Mouse (Mus musculus) thymus, adult 18-20 months (tissue): ENCODE results near the gene Olfr1513.
"Not testable (repeated sequence)": the region's sequence is repeated elsewhere in the genome, so short reads cannot be mapped to it uniquely, and the experiment has no call there.

Experiments
- DNase-seq, 2 experiments: peaks; one replicate each; pipeline ENCODE4 v3.0.0; 2022; ENCODE audit warnings: mixed read lengths in 2 of 2

Gene Olfr1513

GRCm38 (mm10) chr14:52310343-52310742, 45.9 kb downstream of the Olfr1513 start:
- not testable (repeated sequence) for DNase-seq

GRCm38 (mm10) chr14:52306100-52306499, 50.1 kb downstream of the Olfr1513 start:
- DNase-seq, result no peak

GRCm38 (mm10) chr14:52304644-52305271, 51.5 kb downstream of the Olfr1513 start, which contains the start of gene Mettl3:
Mettl3 (minus strand) TSS chr14:52305128.
- peak; percentile 73 to 83 for DNase-seq

- not testable (repeated sequence) for DNase-seq
Observed at GRCm38 (mm10) chr14:52303517-52303916, 52.7 kb downstream of the Olfr1513 start.
